Mouse (Mus musculus): ENCODE measurements at regions not wholly inside any gene's neighbourhood (a gene's known extent, or its start where the extent isn't known, plus 50 kb on each side); places are given as distances from the start of the nearest gene placed in this dataset.
"Not testable (repeated sequence)": the region's sequence is repeated elsewhere in the genome, so short reads cannot be mapped to it uniquely, and the experiment has no call there.

- ATAC-seq, result no peak
- WGBS, result 98% methylated on average over 1 of the region's 1 CpGs
- H3K27ac ChIP-seq, result no peak overlapping the region
These were observed 1052.2 kb downstream of the Hace1 start for GRCm38 (mm10) chr10:46629876-46630275.

GRCm38 (mm10) chr10:46663041-46663440 lies 1085.4 kb downstream of the Hace1 start:
- H3K27me3 ChIP-seq, result no peaks in the 10 kb centered on the region
- no peaks in the 10 kb centered on the region for H3K4me1 ChIP-seq
- H3K4me2 ChIP-seq, result no peak overlapping the region
- no peak overlapping the region for H3K27ac ChIP-seq
- H3K4me3 ChIP-seq, result no peak overlapping the region
- no peak for ATAC-seq
- H3K9ac ChIP-seq, result no peak overlapping the region
- H3K9me3 ChIP-seq (replicated peaks), result no peaks in the 10 kb centered on the region
- H3K36me3 ChIP-seq (ENCODE audit: poor library complexity, severe bottlenecking), result no peaks in the 10 kb centered on the region

More at GRCm38 (mm10) chr10:46629876-46630275, 1052.2 kb downstream of the Hace1 start:
- Histone ChIP-seq H3K27me3 (no peaks in the 10 kb centered on the region), H3K4me1 (no peaks in the 10 kb centered on the region), H3K36me3 (ENCODE audit: poor library complexity, severe bottlenecking) (no peaks in the 10 kb centered on the region), H3K9ac (no peak overlapping the region), H3K9me3 (replicated peaks) (no peaks in the 10 kb centered on the region), H3K4me2 (no peak overlapping the region), H3K4me3 (no peak overlapping the region)

- WGBS, result 95% methylated on average over 1 of the region's 1 CpGs
- H3K36me3 ChIP-seq (ENCODE audit: poor library complexity, severe bottlenecking); H3K9ac ChIP-seq; H3K4me2 ChIP-seq; H3K27ac ChIP-seq; H3K4me3 ChIP-seq; H3K27me3 ChIP-seq; H3K4me1 ChIP-seq; H3K9me3 ChIP-seq (replicated peaks); ATAC-seq: not testable (repeated sequence)
These were observed 1112.3 kb downstream of the Hace1 start for GRCm38 (mm10) chr10:46689823-46690372.

- Histone ChIP-seq H3K4me2 (no peak overlapping the region), H3K27me3 (no peaks in the 10 kb centered on the region), H3K27ac (no peak overlapping the region), H3K9ac (no peak overlapping the region), H3K4me1 (peaks cover 5% of the 10 kb centered on the region; the same call in 1 of the 2 replicates), H3K4me3 (no peak overlapping the region), H3K36me3 (ENCODE audit: poor library complexity, severe bottlenecking) (no peaks in the 10 kb centered on the region), H3K9me3 (replicated peaks) (no peaks in the 10 kb centered on the region)
- ATAC-seq, result no peak
- 87% methylated on average over 3 of the region's 3 CpGs for WGBS
These were observed 1115.0 kb downstream of the Hace1 start for GRCm38 (mm10) chr10:46692661-46693060.

- peak; percentile 96 for ATAC-seq
- WGBS, result 27% methylated on average over 2 of the region's 2 CpGs
- Histone ChIP-seq H3K4me1 (peaks cover 9% of the 10 kb centered on the region), H3K4me3 (no peak overlapping the region), H3K4me2 (no peak overlapping the region), H3K9ac (no peak overlapping the region), H3K36me3 (ENCODE audit: poor library complexity, severe bottlenecking) (no peaks in the 10 kb centered on the region), H3K27ac (peak overlapping the region; percentile 45; the same call in 1 of the 2 replicates), H3K9me3 (replicated peaks) (no peaks in the 10 kb centered on the region), H3K27me3 (no peaks in the 10 kb centered on the region)
These were observed 1120.0 kb downstream of the Hace1 start for GRCm38 (mm10) chr10:46697363-46698246.

- WGBS, result 31% methylated on average over 4 of the region's 4 CpGs
- ATAC-seq, result no peak
- no peaks in the 10 kb centered on the region for H3K36me3 ChIP-seq (ENCODE audit: poor library complexity, severe bottlenecking)
- no peak overlapping the region for H3K27ac ChIP-seq
- no peak overlapping the region for H3K4me3 ChIP-seq
- no peak overlapping the region for H3K9ac ChIP-seq
- no peaks in the 10 kb centered on the region for H3K9me3 ChIP-seq (replicated peaks)
- no peak overlapping the region for H3K4me2 ChIP-seq
- H3K4me1 ChIP-seq, result peaks cover 9% of the 10 kb centered on the region
- no peaks in the 10 kb centered on the region for H3K27me3 ChIP-seq
These were observed 1123.6 kb downstream of the Hace1 start for GRCm38 (mm10) chr10:46701221-46701620.

GRCm38 (mm10) chr10:46708022-46708421 lies 1130.4 kb downstream of the Hace1 start:
- H3K9me3 ChIP-seq (replicated peaks); H3K4me3 ChIP-seq; H3K4me2 ChIP-seq; H3K36me3 ChIP-seq (ENCODE audit: poor library complexity, severe bottlenecking); H3K4me1 ChIP-seq; H3K27ac ChIP-seq; H3K27me3 ChIP-seq; H3K9ac ChIP-seq; ATAC-seq: not testable (repeated sequence)

GRCm38 (mm10) chr10:46712690-46713089 lies 1135.1 kb downstream of the Hace1 start:
- Histone ChIP-seq H3K4me2 (no peak overlapping the region), H3K27me3 (no peaks in the 10 kb centered on the region), H3K9me3 (replicated peaks) (no peaks in the 10 kb centered on the region), H3K9ac (no peak overlapping the region), H3K36me3 (ENCODE audit: poor library complexity, severe bottlenecking) (no peaks in the 10 kb centered on the region), H3K4me1 (no peaks in the 10 kb centered on the region), H3K4me3 (no peak overlapping the region), H3K27ac (no peak overlapping the region)
- peak; percentile 83 for ATAC-seq

GRCm38 (mm10) chr10:46718349-46719087 lies 1140.9 kb downstream of the Hace1 start:
- 0 out of 2 replicates have a peak, but pooled peaks cover 9% of the 10 kb centered on the region for H3K4me1 ChIP-seq
- no peaks in the 10 kb centered on the region for H3K27me3 ChIP-seq
- no peaks in the 10 kb centered on the region for H3K36me3 ChIP-seq (ENCODE audit: poor library complexity, severe bottlenecking)
- no peak overlapping the region for H3K4me2 ChIP-seq
- 39% methylated on average over 2 of the region's 2 CpGs for WGBS
- H3K4me3 ChIP-seq, result no peak overlapping the region
- ATAC-seq, result peak; percentile 88
- H3K27ac ChIP-seq, result peak overlapping the region; percentile 85
- no peaks in the 10 kb centered on the region for H3K9me3 ChIP-seq (replicated peaks)
- no peak overlapping the region for H3K9ac ChIP-seq

- 51% methylated on average over 2 of the region's 2 CpGs for WGBS
- H3K9me3 ChIP-seq (replicated peaks), result no peaks in the 10 kb centered on the region
- no peak overlapping the region for H3K9ac ChIP-seq
- peak overlapping the region; percentile 85 for H3K27ac ChIP-seq
- H3K4me3 ChIP-seq, result no peak overlapping the region
- H3K4me1 ChIP-seq, result 0 out of 2 replicates have a peak, but pooled peaks cover 9% of the 10 kb centered on the region
- H3K36me3 ChIP-seq (ENCODE audit: poor library complexity, severe bottlenecking), result no peaks in the 10 kb centered on the region
- no peak overlapping the region for H3K4me2 ChIP-seq
- ATAC-seq, result peak; percentile 79
- no peaks in the 10 kb centered on the region for H3K27me3 ChIP-seq
These were observed 1141.5 kb downstream of the Hace1 start for GRCm38 (mm10) chr10:46719088-46719469.

GRCm38 (mm10) chr10:46723666-46724065 lies 1146.0 kb downstream of the Hace1 start:
- no peak for ATAC-seq
- Histone ChIP-seq H3K4me1 (0 out of 2 replicates have a peak, but pooled peaks cover 5% of the 10 kb centered on the region), H3K27me3 (no peaks in the 10 kb centered on the region), H3K9ac (no peak overlapping the region), H3K4me2 (no peak overlapping the region), H3K27ac (no peak overlapping the region), H3K4me3 (no peak overlapping the region), H3K9me3 (replicated peaks) (no peaks in the 10 kb centered on the region), H3K36me3 (ENCODE audit: poor library complexity, severe bottlenecking) (no peaks in the 10 kb centered on the region)
- 91% methylated on average over 2 of the region's 2 CpGs for WGBS

- no peaks in the 10 kb centered on the region for H3K9me3 ChIP-seq (replicated peaks)
- no peak overlapping the region for H3K9ac ChIP-seq
- 63% methylated on average over 1 of the region's 1 CpGs for WGBS
- H3K27ac ChIP-seq, result no peak overlapping the region
- no peaks in the 10 kb centered on the region for H3K4me1 ChIP-seq
- H3K4me3 ChIP-seq, result no peak overlapping the region
- no peaks in the 10 kb centered on the region for H3K27me3 ChIP-seq
- H3K4me2 ChIP-seq, result no peak overlapping the region
- ATAC-seq, result no peak
- H3K36me3 ChIP-seq (ENCODE audit: poor library complexity, severe bottlenecking), result no peaks in the 10 kb centered on the region
These were observed 1153.0 kb downstream of the Hace1 start for GRCm38 (mm10) chr10:46730601-46731000.
